14 mouse cellular contexts compared by ENCODE assay signal in genomic region chr2:127643728-127644704, GRCm38 (mm10). TPM values are rescaled to one million over a fixed set of nuclear protein-coding genes. Genes with fewer than 3 reads are reported as not detected.
DNase-seq lines count a peak whose midpoint lies in the region; ATAC-seq lines count a peak whose summit lies in the region.
"Had no signal": no experiment of that assay in that cellular context is flagged by ENCODE, and none has a peak within 500 bp of the region (broad histone marks: within the 10 kb centered on the region; RNA-seq: fewer than 3 reads in every experiment).

No protein-coding gene starts in this region.

- ATAC-seq in kidney, embryonic 16.5 days (ENCODE audit: low FRiP score, low TSS enrichment), result no peak
- ATAC-seq in frontal cortex, adult (ENCODE audit: low TSS enrichment), result no peak
- ATAC-seq in forebrain, embryonic 13.5 days, result no peak
- ATAC-seq: midbrain, embryonic 15.5 days had no signal

- peak; percentile 40 for DNase-seq in kidney, postnatal 14 days
- DNase-seq in embryo, embryonic 10.5 days (ENCODE audit: low spot score), result peak; percentile 22
- peak; percentile 38 to 66 for DNase-seq in kidney, postnatal 36 days
- DNase-seq in mesoderm, embryonic 11.5 days (ENCODE audit: low read depth, low spot score), result peak; percentile 23
- DNase-seq: adrenal gland, postnatal 14 days; cerebellum, adult 18-20 months; thymus, postnatal 36 days had no signal

- H3K4me1 ChIP-seq in kidney, embryonic 16.5 days (ENCODE audit: insufficient read depth, low read length), result peaks cover 9% of the 10 kb centered on the region; the same call in 1 of the 2 replicates
- no peaks in the 10 kb centered on the region for H3K4me1 ChIP-seq in forebrain, embryonic 13.5 days
- H3K4me1 ChIP-seq: hindbrain, embryonic 12.5 days; midbrain, embryonic 15.5 days had no signal

- no peaks in the 10 kb centered on the region for H3K27me3 ChIP-seq in kidney, embryonic 16.5 days (ENCODE audit: insufficient read depth, low read length)
- no peaks in the 10 kb centered on the region for H3K27me3 ChIP-seq in forebrain, embryonic 13.5 days
- H3K27me3 ChIP-seq: hindbrain, embryonic 12.5 days; midbrain, embryonic 15.5 days; neural tube, embryonic 13.5 days had no signal

- H3K36me3 ChIP-seq in kidney, embryonic 16.5 days (ENCODE audit: insufficient read depth, low read length), result no peaks in the 10 kb centered on the region
- no peaks in the 10 kb centered on the region for H3K36me3 ChIP-seq in forebrain, embryonic 13.5 days (ENCODE audit: poor library complexity, severe bottlenecking)
- H3K36me3 ChIP-seq: hindbrain, embryonic 12.5 days; midbrain, embryonic 15.5 days; neural tube, embryonic 13.5 days had no signal

- no peak overlapping the region for H3K9ac ChIP-seq in kidney, embryonic 16.5 days (replicated peaks; ENCODE audit: low read length)
- H3K9ac ChIP-seq in forebrain, embryonic 13.5 days, result no peak overlapping the region
- H3K9ac ChIP-seq: hindbrain, embryonic 12.5 days; midbrain, embryonic 15.5 days; neural tube, embryonic 13.5 days had no signal

- no peak overlapping the region for H3K4me2 ChIP-seq in kidney, embryonic 16.5 days (replicated peaks; ENCODE audit: low read depth, low read length)
- no peak overlapping the region for H3K4me2 ChIP-seq in forebrain, embryonic 13.5 days
- H3K4me2 ChIP-seq: hindbrain, embryonic 12.5 days; midbrain, embryonic 15.5 days; neural tube, embryonic 13.5 days had no signal

- no peak overlapping the region for H3K4me3 ChIP-seq in kidney, embryonic 16.5 days (ENCODE audit: low read length)
- no peak overlapping the region for H3K4me3 ChIP-seq in forebrain, embryonic 13.5 days
- H3K4me3 ChIP-seq: hindbrain, embryonic 12.5 days; midbrain, embryonic 15.5 days; neural tube, embryonic 13.5 days had no signal

- H3K9me3 ChIP-seq in kidney, embryonic 16.5 days (ENCODE audit: low read length), result no peaks in the 10 kb centered on the region
- H3K9me3 ChIP-seq in forebrain, embryonic 13.5 days (replicated peaks), result no peaks in the 10 kb centered on the region
- H3K9me3 ChIP-seq: hindbrain, embryonic 12.5 days; midbrain, embryonic 15.5 days; neural tube, embryonic 13.5 days had no signal

- WGBS in kidney, embryonic 16.5 days, result 60% methylated on average over 19 of the region's 19 CpGs
- WGBS in forebrain, embryonic 13.5 days, result 76% methylated on average over 19 of the region's 19 CpGs

- no peak overlapping the region for H3K27ac ChIP-seq in kidney, embryonic 16.5 days (ENCODE audit: low read length)
- no peak overlapping the region for H3K27ac ChIP-seq in forebrain, embryonic 13.5 days
- H3K27ac ChIP-seq: hindbrain, embryonic 12.5 days; midbrain, embryonic 15.5 days; neural tube, embryonic 13.5 days had no signal

RNA-seq across cellular contexts. Expression of gene Mal, which starts 12.5 kb away (rescaled TPM):
- 59.5 and 59.7 TPM in 2 replicates for polyA plus RNA-seq in kidney, embryonic 16.5 days (2015; fragmentation: Nextera tagmentation; extraction: Ambion mirVana)
- 0.77 and 1.2 TPM in 2 replicates for polyA plus RNA-seq in forebrain, embryonic 13.5 days (2015; fragmentation: Nextera tagmentation; extraction: Ambion mirVana)
- polyA plus RNA-seq: liver, embryonic 16.5 days had no signal

RNA-seq across cellular contexts. Expression of gene Mrps5, which starts 57.0 kb away (rescaled TPM):
- 147 and 148 TPM in 2 replicates for polyA plus RNA-seq in kidney, embryonic 16.5 days (2015; fragmentation: Nextera tagmentation; extraction: Ambion mirVana)
- polyA plus RNA-seq in forebrain, embryonic 13.5 days (2015; fragmentation: Nextera tagmentation; extraction: Ambion mirVana), result 181 and 193 TPM in 2 replicates

RNA-seq across cellular contexts. Expression of gene Zfp661, which starts 57.1 kb away (rescaled TPM):
- polyA plus RNA-seq in kidney, embryonic 16.5 days (2015; fragmentation: Nextera tagmentation; extraction: Ambion mirVana), result 5.1 and 5.6 TPM in 2 replicates
- 9.4 and 9.7 TPM in 2 replicates for polyA plus RNA-seq in forebrain, embryonic 13.5 days (2015; fragmentation: Nextera tagmentation; extraction: Ambion mirVana)

Comparison
In these comparisons a context has a peak if more than half of its experiments do, and no peak if none do; other contexts are left out.
1. RNA of gene Mal, which starts 12.5 kb away (polyA plus RNA-seq): 59.5 to 59.7 TPM in kidney, embryonic 16.5 days; 0.77 to 1.2 TPM in forebrain, embryonic 13.5 days; every median in the first group is over 10 times any median in the second.
2. Peak in every context shown above with its lines, with median percentiles within 50 percentile points of each other: DNase-seq.